Mouse (Mus musculus) layer of hippocampus, adult 2 months (tissue): ENCODE measurements at regions not wholly inside any gene's neighbourhood (a gene's known extent, or its start where the extent isn't known, plus 50 kb on each side); places are given as distances from the start of the nearest gene placed in this dataset.

Experiments
- DNase-seq, 2 experiments: peaks; one replicate each; pipeline ENCODE4 v3.0.0; 2022; ENCODE audit warnings: low spot score in 2 of 2
- H3K27ac ChIP-seq: fragments of 200-600 bp; 2 replicates; pipeline ENCODE4 v1.8.1; 2022
- H3K4me3 ChIP-seq: fragments of 200-600 bp; 2 replicates; pipeline ENCODE4 v1.8.1; 2022; ENCODE audit warnings: mild to moderate bottlenecking
- CTCF ChIP-seq: fragments of 200-600 bp; conservative IDR thresholded peaks from 2 replicates; pipeline ENCODE4 v1.8.1; 2022; ENCODE audit warnings: antibody characterized with exemption, mild to moderate bottlenecking, moderate library complexity

DNA sequence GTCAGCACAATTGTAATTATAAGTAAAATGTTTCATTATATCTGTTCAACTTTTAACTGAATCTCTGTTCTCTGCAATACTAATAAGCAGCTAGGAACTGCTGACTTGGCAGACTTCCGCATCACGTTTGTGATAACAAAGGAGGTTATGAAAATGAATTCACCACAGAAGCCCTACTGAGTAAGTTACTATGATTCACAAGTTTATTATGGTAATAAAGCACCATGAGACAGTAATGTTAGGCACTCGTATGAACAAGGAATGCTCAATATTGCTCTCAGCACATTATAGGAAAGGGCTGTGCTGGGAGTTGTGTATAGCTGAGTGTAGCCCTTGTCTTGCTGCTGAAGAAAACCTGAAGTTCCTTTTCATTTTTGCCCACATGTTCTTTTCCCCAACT, 238.9 kb upstream of the Pcdh9 start:
- Histone ChIP-seq H3K27ac (no peak overlapping the region), H3K4me3 (no peak overlapping the region)
- no peak for TF ChIP-seq CTCF
- DNase-seq, result no peak

GRCm38 (mm10) chr14:94123575-94123974, 233.1 kb upstream of the Pcdh9 start:
- no peak for DNase-seq
- no peak overlapping the region for H3K4me3 ChIP-seq
- no peak overlapping the region for H3K27ac ChIP-seq
- no peak for TF ChIP-seq CTCF

GRCm38 (mm10) chr14:94098856-94099255, 208.4 kb upstream of the Pcdh9 start:
- TF ChIP-seq CTCF, result no peak
- DNase-seq, result peak in 1 of 2 experiments; percentile 26

DNA sequence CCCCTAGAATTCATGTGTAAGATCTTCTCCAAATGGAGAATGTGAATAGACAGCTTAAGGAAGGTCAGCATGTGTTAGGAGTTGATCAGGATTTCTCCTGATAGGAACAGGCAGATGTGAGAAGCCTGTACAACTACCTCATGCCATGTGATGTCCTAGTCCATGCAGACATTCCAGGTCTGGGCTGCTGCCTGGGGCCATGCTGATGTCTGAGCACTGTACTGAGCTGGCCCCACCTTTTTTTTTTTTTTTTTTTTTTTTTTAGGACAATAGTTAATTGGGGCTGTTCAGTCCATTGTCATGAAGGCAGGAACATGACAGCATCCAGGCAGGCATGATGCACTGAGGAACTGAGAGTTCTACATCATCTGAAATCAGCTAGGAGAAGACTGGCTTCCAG, 203.5 kb upstream of the Pcdh9 start:
- no peak for TF ChIP-seq CTCF
- no peak for DNase-seq
- Histone ChIP-seq H3K4me3 (no peak overlapping the region), H3K27ac (no peak overlapping the region)

More at GRCm38 (mm10) chr14:94098856-94099255, 208.4 kb upstream of the Pcdh9 start:
- H3K27ac ChIP-seq, result no peak overlapping the region
- H3K4me3 ChIP-seq, result no peak overlapping the region
